In genomic region chr19:43976661-43977060, GRCm38 (mm10) we compare ENCODE assay signal across 19 mouse cellular contexts. TPM values are rescaled to one million over a fixed set of nuclear protein-coding genes. Genes with fewer than 3 reads are reported as not detected.
DNase-seq lines count a peak whose midpoint lies in the region; ATAC-seq and TF ChIP-seq lines count a peak whose summit lies in the region.
"Had no signal": no experiment of that assay in that cellular context is flagged by ENCODE, and none has a peak within 500 bp of the region (broad histone marks: within the 10 kb centered on the region; RNA-seq: fewer than 3 reads in every experiment).

No protein-coding gene starts in this region.

- TF ChIP-seq CTCF in liver, embryonic 14.5 days (IDR thresholded peaks at IDR 0.05; ENCODE audit: low read depth), result no peak

- H3K9me3 ChIP-seq in heart, embryonic 12.5 days (replicated peaks), result no peaks in the 10 kb centered on the region
- no peaks in the 10 kb centered on the region for H3K9me3 ChIP-seq in liver, embryonic 14.5 days (ENCODE audit: control insufficient read depth, low read length)
- H3K9me3 ChIP-seq in liver, embryonic 11.5 days (ENCODE audit: control insufficient read depth, low read length), result no peaks in the 10 kb centered on the region; the same call in 1 of the 2 replicates
- H3K9me3 ChIP-seq in intestine, embryonic 16.5 days (ENCODE audit: control insufficient read depth, low read length), result no peaks in the 10 kb centered on the region
- H3K9me3 ChIP-seq: embryonic facial prominence, embryonic 13.5 days; hindbrain, embryonic 15.5 days; midbrain, embryonic 12.5 days; neural tube, embryonic 13.5 days had no signal

- DNase-seq in heart, adult 11 months, result peak; percentile 92
- peak in 2 of 3 experiments; percentile 4 to 9 for DNase-seq in liver, embryonic 14.5 days (ENCODE audit: low read depth in 3 of 3, low spot score in 3 of 3)
- no peak for DNase-seq in liver, embryonic 11.5 days (ENCODE audit: low spot score)
- DNase-seq in R1 (ENCODE audit: low read depth, low spot score), result peak; percentile 79
- DNase-seq in thymus, adult 18-20 months, result no peak
- DNase-seq: adrenal gland, postnatal 10 days; cerebellum, adult 9-11 months; kidney, adult 11 months; spleen, adult 18-20 months had no signal

- H3K27me3 ChIP-seq in heart, embryonic 12.5 days (replicated peaks), result no peaks in the 10 kb centered on the region
- H3K27me3 ChIP-seq in liver, embryonic 14.5 days (ENCODE audit: control insufficient read depth, insufficient read depth, low read length), result no peaks in the 10 kb centered on the region
- H3K27me3 ChIP-seq in liver, embryonic 11.5 days (replicated peaks; ENCODE audit: control insufficient read depth, insufficient read depth, low read length), result no peaks in the 10 kb centered on the region
- H3K27me3 ChIP-seq in intestine, embryonic 16.5 days (replicated peaks; ENCODE audit: control insufficient read depth, insufficient read depth, low read length), result no peaks in the 10 kb centered on the region
- H3K27me3 ChIP-seq: CH12.LX; embryonic facial prominence, embryonic 13.5 days; hindbrain, embryonic 15.5 days; midbrain, embryonic 12.5 days; neural tube, embryonic 13.5 days had no signal

- 47% methylated on average over 6 of the region's 6 CpGs for WGBS in heart, embryonic 12.5 days
- 45% methylated on average over 6 of the region's 6 CpGs for WGBS in liver, embryonic 14.5 days (ENCODE audit: insufficient replicate concordance)
- WGBS in liver, embryonic 11.5 days, result 68% methylated on average over 6 of the region's 6 CpGs
- WGBS in intestine, embryonic 16.5 days, result 57% methylated on average over 6 of the region's 6 CpGs

- no peaks in the 10 kb centered on the region for H3K36me3 ChIP-seq in heart, embryonic 12.5 days
- H3K36me3 ChIP-seq in liver, embryonic 14.5 days (replicated peaks; ENCODE audit: control insufficient read depth, insufficient read depth, low read depth), result no peaks in the 10 kb centered on the region
- no peaks in the 10 kb centered on the region for H3K36me3 ChIP-seq in liver, embryonic 11.5 days (ENCODE audit: control insufficient read depth, insufficient read depth, low read length)
- H3K36me3 ChIP-seq in intestine, embryonic 16.5 days (ENCODE audit: control insufficient read depth, insufficient read depth, low read length), result no peaks in the 10 kb centered on the region
- H3K36me3 ChIP-seq: embryonic facial prominence, embryonic 13.5 days; hindbrain, embryonic 15.5 days; midbrain, embryonic 12.5 days; neural tube, embryonic 13.5 days had no signal

- no peak overlapping the region for H3K27ac ChIP-seq in heart, embryonic 12.5 days (ENCODE audit: poor library complexity, severe bottlenecking)
- no peak overlapping the region for H3K27ac ChIP-seq in liver, embryonic 14.5 days
- no peak overlapping the region for H3K27ac ChIP-seq in liver, embryonic 11.5 days (ENCODE audit: low read depth, low read length)
- no peak overlapping the region for H3K27ac ChIP-seq in intestine, embryonic 16.5 days (ENCODE audit: low read length)
- H3K27ac ChIP-seq: embryonic facial prominence, embryonic 13.5 days; hindbrain, embryonic 15.5 days; kidney, postnatal 0 days; midbrain, embryonic 12.5 days; neural tube, embryonic 13.5 days had no signal

- H3K4me3 ChIP-seq in heart, embryonic 12.5 days, result no peak overlapping the region
- H3K4me3 ChIP-seq in liver, embryonic 14.5 days (ENCODE audit: insufficient read depth in 1 of 2, low read depth in 2 of 2, low read length in 2 of 2), result no peak overlapping the region
- H3K4me3 ChIP-seq in liver, embryonic 11.5 days (ENCODE audit: low read depth, low read length), result no peak overlapping the region
- no peak overlapping the region for H3K4me3 ChIP-seq in intestine, embryonic 16.5 days (ENCODE audit: low read length)
- H3K4me3 ChIP-seq: embryonic facial prominence, embryonic 13.5 days; hindbrain, embryonic 15.5 days; midbrain, embryonic 12.5 days; neural tube, embryonic 13.5 days had no signal

- no peak for TF ChIP-seq EP300 in liver, embryonic 14.5 days (IDR thresholded peaks at IDR 0.05; ENCODE audit: low read depth)

- no peak overlapping the region for H3K9ac ChIP-seq in heart, embryonic 12.5 days
- H3K9ac ChIP-seq in liver, embryonic 14.5 days (replicated peaks), result no peak overlapping the region
- H3K9ac ChIP-seq in liver, embryonic 11.5 days (ENCODE audit: low read depth, low read length), result no peak overlapping the region
- H3K9ac ChIP-seq in intestine, embryonic 16.5 days (ENCODE audit: low read depth, low read length), result no peak overlapping the region
- H3K9ac ChIP-seq: embryonic facial prominence, embryonic 13.5 days; hindbrain, embryonic 15.5 days; midbrain, embryonic 12.5 days; neural tube, embryonic 13.5 days had no signal

- ATAC-seq in heart, embryonic 12.5 days (ENCODE audit: insufficient number of reproducible peaks, low FRiP score), result no peak
- ATAC-seq in liver, embryonic 14.5 days (ENCODE audit: insufficient read depth), result no peak
- ATAC-seq in liver, embryonic 11.5 days (replicated peaks; ENCODE audit: low FRiP score), result no peak
- ATAC-seq in intestine, embryonic 16.5 days, result peak; percentile 44
- ATAC-seq: forebrain, embryonic 14.5 days had no signal

- peaks cover 6% of the 10 kb centered on the region; the same call in 1 of the 2 replicates for H3K4me1 ChIP-seq in heart, embryonic 12.5 days (replicated peaks)
- no peaks in the 10 kb centered on the region for H3K4me1 ChIP-seq in liver, embryonic 14.5 days (replicated peaks; ENCODE audit: control insufficient read depth in 2 of 2, insufficient read depth in 2 of 2, low read length in 1 of 2)
- no peaks in the 10 kb centered on the region for H3K4me1 ChIP-seq in liver, embryonic 11.5 days (replicated peaks; ENCODE audit: control insufficient read depth, insufficient read depth, low read length)
- H3K4me1 ChIP-seq in intestine, embryonic 16.5 days (ENCODE audit: control insufficient read depth, insufficient read depth, low read length), result no peaks in the 10 kb centered on the region
- H3K4me1 ChIP-seq: embryonic facial prominence, embryonic 13.5 days; hindbrain, embryonic 15.5 days; midbrain, embryonic 12.5 days; neural tube, embryonic 13.5 days had no signal

- H3K4me2 ChIP-seq in heart, embryonic 12.5 days, result no peak overlapping the region
- H3K4me2 ChIP-seq in liver, embryonic 14.5 days (ENCODE audit: low read depth), result no peak overlapping the region
- H3K4me2 ChIP-seq in liver, embryonic 11.5 days, result no peak overlapping the region
- H3K4me2 ChIP-seq in intestine, embryonic 16.5 days (ENCODE audit: low read depth, low read length), result no peak overlapping the region
- H3K4me2 ChIP-seq: embryonic facial prominence, embryonic 13.5 days; hindbrain, embryonic 15.5 days; midbrain, embryonic 12.5 days; neural tube, embryonic 13.5 days had no signal

RNA-seq across cellular contexts. Expression of gene Cpn1, which starts 9.7 kb away (rescaled TPM):
- 0.86 and 1.6 TPM in 2 replicates for polyA plus RNA-seq in heart, embryonic 12.5 days (2016; fragmentation: Nextera tagmentation; extraction: Ambion mirVana)
- 49.5 and 50.9 TPM in 2 replicates for polyA plus RNA-seq in liver, embryonic 14.5 days (2012; rRNA removed)
- polyA plus RNA-seq in liver, embryonic 14.5 days (2014; fragmentation: Nextera tagmentation; extraction: Ambion mirVana), result 43.9 and 50.1 TPM in 2 replicates
- 53.7 and 53.9 TPM in 2 replicates for polyA plus RNA-seq in liver, embryonic 11.5 days (2014; fragmentation: Nextera tagmentation; extraction: Ambion mirVana)
- polyA plus RNA-seq in intestine, embryonic 16.5 days (2015; fragmentation: Nextera tagmentation; extraction: Ambion mirVana), result 27.7 and 32.4 TPM in 2 replicates
- polyA plus RNA-seq: embryonic facial prominence, embryonic 13.5 days; limb, embryonic 11.5 days had no signal

RNA-seq across cellular contexts. Expression of gene Dnmbp, which starts 36.7 kb away (rescaled TPM):
- polyA plus RNA-seq in heart, embryonic 12.5 days (2016; fragmentation: Nextera tagmentation; extraction: Ambion mirVana), result 11.8 and 11.9 TPM in 2 replicates
- polyA plus RNA-seq in liver, embryonic 14.5 days (2012; rRNA removed), result 2.1 and 2.2 TPM in 2 replicates
- polyA plus RNA-seq in liver, embryonic 14.5 days (2014; fragmentation: Nextera tagmentation; extraction: Ambion mirVana), result 1.3 and 1.5 TPM in 2 replicates
- polyA plus RNA-seq in liver, embryonic 11.5 days (2014; fragmentation: Nextera tagmentation; extraction: Ambion mirVana), result 7.5 and 8.7 TPM in 2 replicates
- polyA plus RNA-seq in intestine, embryonic 16.5 days (2015; fragmentation: Nextera tagmentation; extraction: Ambion mirVana), result 34.2 and 34.3 TPM in 2 replicates

RNA-seq across cellular contexts. Expression of gene Cyp2c23, which starts 52.3 kb away (rescaled TPM):
- polyA plus RNA-seq in heart, embryonic 12.5 days (2016; fragmentation: Nextera tagmentation; extraction: Ambion mirVana), result 0.09 TPM in 2 replicates
- polyA plus RNA-seq in liver, embryonic 14.5 days (2012; rRNA removed), result 9.9 and 10.5 TPM in 2 replicates
- polyA plus RNA-seq in liver, embryonic 14.5 days (2014; fragmentation: Nextera tagmentation; extraction: Ambion mirVana), result 20.7 and 23.4 TPM in 2 replicates
- polyA plus RNA-seq in liver, embryonic 11.5 days (2014; fragmentation: Nextera tagmentation; extraction: Ambion mirVana), result 4.4 and 5.1 TPM in 2 replicates
- polyA plus RNA-seq in intestine, embryonic 16.5 days (2015; fragmentation: Nextera tagmentation; extraction: Ambion mirVana), result 5.9 and 9.0 TPM in 2 replicates
- polyA plus RNA-seq: embryonic facial prominence, embryonic 13.5 days; forebrain, embryonic 14.5 days; hindbrain, embryonic 15.5 days; midbrain, embryonic 12.5 days; neural tube, embryonic 13.5 days had no signal

Comparison
In these comparisons a context has a peak if more than half of its experiments do, and no peak if none do; other contexts are left out.
1. DNase-seq: peak in heart, adult 11 months (single experiment), liver, embryonic 14.5 days (2 of 3) and R1 (single experiment); none in liver, embryonic 11.5 days (single experiment) and thymus, adult 18-20 months (0 of 2).
2. RNA of gene Cpn1, which starts 9.7 kb away (polyA plus RNA-seq): 53.7 to 53.9 TPM in liver, embryonic 11.5 days, 43.9 to 50.9 TPM in liver, embryonic 14.5 days and 27.7 to 32.4 TPM in intestine, embryonic 16.5 days; 0.86 to 1.6 TPM in heart, embryonic 12.5 days; every median in the first group is over 10 times any median in the second.